Mouse (Mus musculus) retina, adult 2 months (tissue): ENCODE measurements at regions not wholly inside any gene's neighbourhood (a gene's known extent, or its start where the extent isn't known, plus 50 kb on each side); places are given as distances from the start of the nearest gene placed in this dataset.

Experiments used
- DNase-seq: peaks from one replicate; pipeline ENCODE4 v3.0.0-alpha.2; 2012; ENCODE audit warnings: low read depth, low spot score

DNA sequence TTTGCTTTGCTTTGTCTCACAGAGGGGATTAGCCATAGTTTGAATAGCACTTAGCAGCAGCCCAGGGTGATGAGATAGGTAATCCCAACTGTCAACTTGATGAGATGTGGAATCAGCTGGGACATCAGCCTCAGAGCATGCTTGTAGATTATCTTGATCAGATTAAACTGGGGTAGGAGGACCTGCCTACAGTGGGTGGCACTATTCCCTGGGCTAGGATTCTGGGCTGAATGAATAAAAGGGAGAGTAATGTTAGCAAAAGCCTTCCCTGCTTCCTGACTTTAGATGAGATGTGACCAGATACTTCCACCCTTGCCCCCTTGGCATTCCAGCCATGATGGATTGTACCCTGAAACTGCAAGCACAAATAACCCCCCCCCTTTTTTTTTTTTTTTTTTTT lies 198.0 kb upstream of the Klf3 start:
- no peak for DNase-seq

DNA sequence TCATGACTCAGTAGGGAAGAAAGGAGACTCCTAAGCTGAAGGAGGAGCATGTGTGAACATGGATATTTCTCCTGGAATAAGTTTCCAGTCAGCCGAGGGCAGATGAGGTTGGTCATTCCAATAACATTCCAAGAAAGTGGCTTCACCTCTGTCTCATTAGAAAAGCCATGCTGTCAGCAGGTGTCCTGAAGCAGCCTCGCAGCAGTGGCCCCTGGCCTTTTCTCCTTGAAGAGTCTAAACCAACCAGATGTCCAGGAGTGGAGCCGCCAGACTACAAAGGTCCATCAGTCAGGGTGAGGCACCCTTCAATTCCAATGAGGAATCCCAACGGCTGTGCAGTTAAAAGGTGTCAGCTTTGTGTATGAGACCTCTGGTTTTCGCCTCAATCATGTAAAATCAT lies 197.2 kb upstream of the Klf3 start:
- DNase-seq, result no peak

DNA sequence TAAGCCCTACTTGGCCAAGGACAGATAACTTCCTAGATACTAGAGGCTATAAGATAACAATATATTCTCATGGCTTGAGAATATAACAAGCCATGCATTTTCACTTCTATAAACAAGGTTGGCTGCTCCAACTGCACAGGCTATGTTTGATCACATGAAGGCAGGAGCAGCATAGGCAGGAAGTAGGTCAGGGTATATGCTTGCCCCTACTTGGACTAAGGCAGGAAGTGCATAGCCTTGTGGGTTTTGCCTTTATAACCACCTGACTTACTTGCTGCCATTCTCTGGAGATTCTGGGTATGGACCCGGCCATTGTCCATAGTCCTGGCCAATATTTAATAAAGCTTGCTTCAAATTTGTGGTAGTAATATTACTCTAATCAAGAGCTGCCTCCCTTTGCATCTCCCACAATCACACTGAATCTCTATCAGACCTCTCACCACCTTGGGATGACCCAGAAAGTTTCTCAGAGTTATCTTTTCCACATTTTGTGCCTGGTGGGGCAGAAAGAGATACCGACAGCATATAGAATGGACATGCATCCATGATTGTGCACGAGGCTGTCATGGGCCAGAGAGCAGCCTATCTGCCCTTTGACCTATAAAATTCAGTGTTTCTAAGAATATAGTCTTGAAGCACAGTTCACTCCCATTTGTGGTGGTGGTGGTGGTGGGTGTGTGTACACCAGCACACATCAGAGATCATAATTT lies 193.7 kb upstream of the Klf3 start:
- no peak for DNase-seq

DNA sequence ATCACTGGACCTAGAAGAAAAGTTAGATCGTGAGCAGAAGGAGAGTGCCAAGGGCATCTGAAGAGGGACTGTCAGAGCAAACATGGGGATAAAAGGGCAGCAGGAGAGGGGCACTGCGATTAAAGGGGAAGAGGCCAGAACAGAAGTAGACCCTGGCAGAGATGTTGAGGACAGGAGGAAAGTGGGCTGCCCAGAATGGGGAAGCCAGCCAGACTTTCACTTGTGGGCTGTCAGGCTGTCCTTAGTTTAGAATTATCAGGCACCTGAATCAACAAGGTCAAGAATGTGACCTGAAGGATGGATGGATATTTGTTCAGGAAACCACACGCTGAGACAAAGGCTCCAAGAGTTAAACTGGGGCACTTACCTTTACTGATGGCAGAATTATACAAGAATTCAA lies 193.0 kb upstream of the Klf3 start:
- no peak for DNase-seq

DNA sequence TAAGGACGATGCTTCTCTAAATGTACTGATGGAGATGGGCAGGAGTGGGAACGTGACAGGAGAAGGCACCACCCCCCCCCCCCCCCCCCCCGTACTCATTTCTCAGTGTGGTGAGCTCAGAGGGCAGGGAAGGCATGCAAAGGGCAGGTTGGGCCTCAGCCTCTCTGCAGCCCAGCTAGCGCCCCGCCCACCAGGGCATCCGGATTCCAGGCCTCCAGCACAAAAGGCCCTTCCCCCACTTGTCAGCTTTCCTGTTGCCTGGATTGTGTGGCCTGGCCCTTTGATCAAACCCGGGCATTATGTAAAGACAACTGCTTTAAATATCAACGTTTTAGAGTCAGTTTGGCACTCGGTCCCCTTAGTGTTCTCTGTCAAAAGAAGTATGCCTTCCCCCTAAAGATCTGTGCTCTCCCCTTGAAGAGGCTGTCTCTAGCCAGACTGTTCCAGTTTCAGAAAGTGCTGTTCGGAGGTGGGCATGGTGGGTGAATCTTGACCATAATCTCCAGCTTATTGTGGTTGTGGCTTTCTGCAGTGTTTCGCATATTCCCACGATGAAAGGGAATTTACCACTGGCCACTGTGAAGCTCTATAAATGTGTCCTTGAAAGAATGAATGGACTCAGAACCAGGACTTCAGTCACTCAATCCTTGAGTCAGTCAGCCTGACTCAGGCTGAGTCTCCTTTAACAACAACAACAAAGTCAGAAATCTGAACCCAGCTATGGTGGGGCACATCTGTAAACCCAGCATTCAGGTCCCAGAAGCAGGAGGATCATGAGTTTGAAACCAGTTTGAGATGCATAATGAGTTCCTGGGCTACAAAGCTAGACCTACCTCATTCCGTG lies 192.4 kb upstream of the Klf3 start:
- DNase-seq, result no peak

DNA sequence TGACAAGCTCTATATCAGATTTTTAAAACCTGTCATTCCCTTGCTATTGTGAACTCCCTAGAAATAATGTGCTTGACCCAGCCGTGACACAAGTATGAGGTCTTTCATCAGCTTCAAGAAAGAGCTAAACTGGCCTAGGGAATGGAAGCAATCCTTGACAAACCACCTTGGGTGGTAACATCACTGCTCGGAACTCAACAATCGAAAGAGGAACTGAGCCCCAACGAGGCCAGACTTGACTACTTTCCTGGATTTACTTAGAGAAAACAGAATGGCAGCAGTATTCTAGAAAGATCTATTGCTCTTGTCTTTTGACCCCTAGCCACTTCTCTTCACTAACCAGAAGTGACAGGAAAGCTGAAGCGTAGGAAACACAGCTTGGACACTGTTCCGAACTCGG lies 191.2 kb upstream of the Klf3 start:
- DNase-seq, result no peak

DNA sequence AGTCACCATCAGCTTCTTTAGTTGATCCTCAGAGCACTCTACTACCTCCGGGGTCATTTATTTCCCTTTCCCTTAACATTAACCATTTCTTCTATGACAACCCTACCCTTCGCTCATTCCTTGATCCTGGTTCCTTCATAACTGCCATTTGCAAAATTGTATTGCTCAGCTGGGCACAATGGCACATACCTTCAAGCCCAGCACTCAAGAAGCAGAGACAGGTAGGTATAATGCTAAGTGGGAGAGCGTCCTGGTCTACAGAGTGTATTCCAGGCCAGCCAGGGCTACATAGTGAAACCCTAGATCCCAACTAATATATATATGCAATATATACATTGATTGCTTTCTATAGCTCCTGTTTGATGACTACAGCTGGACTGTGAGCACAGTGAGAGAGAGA lies 189.5 kb upstream of the Klf3 start:
- DNase-seq, result no peak

DNA sequence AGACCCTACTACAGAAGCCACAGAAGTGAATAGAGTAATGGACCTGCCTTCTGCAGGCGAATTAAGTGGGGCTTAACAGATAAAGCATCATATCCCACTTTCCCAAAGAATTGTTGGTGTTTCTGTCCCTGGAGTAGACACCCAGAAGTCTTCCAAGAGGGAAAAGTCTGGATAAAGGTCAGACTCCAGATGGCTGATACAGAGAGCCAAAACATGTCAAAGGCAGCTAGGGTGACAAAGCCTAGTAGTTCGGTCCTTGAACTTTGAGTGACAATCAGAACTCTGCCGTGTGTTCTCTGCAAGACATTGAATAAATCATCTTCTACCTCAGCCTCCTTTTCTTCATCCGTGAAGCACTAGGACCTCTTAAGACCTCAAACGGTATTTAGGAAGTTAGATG lies 185.1 kb upstream of the Klf3 start:
- no peak for DNase-seq

DNA sequence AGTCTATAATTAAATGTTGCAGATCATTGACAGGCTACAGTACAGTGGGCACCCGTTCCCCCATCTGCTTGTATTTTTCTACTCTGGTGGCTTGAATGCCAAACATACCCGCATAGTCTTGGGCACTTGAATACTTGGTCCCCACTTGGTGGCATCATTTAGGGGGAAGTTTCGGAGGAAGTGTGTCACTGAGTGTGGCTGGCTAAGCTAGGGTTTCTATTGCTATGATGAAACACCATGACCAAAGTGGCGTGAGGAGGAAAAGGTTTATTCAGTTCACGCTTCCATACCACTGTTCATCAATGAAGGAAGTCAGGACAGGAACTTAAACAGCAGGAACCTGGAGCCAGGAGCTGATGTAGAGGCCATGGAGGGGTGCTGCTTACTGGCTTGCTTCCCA lies 183.4 kb upstream of the Klf3 start:
- DNase-seq, result no peak

DNA sequence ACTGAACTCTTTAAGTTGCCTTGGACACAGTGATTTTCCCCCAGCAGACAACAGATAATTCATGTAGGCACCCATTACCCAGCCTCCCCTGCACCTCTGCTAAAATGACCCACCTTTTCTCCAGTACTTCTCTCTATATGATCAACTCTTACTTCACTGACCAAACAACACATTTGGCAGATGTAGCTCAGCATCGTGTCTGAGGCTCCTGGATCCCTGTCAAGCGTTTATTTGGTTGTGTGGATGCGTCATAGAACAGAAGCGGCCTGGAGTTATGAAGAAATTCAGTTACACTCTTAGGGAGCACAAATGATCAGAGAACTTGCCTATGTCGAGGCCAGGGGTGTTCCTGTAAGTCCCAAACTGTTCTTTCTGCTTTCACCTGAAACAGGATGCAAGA lies 182.5 kb upstream of the Klf3 start:
- DNase-seq, result no peak

DNA sequence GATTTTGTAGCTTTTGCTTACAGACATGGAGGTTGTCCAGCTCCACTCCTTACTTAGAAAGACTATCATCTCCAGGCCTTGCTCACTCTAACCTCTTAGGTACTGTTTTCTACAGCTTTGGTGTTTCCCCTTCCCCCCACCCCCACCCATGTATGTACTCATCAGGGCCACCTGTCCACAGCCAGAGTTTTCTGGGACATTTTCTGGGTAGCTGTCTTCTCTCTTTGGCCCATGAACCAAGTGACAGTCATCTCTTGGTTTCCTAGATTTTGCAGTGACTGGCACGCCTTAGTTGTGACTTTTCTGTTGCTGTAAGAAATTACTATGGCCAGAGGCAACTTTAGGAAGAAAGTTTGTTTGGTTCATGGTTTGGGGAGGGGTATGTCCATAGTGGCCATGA lies 181.8 kb upstream of the Klf3 start:
- no peak for DNase-seq

DNA sequence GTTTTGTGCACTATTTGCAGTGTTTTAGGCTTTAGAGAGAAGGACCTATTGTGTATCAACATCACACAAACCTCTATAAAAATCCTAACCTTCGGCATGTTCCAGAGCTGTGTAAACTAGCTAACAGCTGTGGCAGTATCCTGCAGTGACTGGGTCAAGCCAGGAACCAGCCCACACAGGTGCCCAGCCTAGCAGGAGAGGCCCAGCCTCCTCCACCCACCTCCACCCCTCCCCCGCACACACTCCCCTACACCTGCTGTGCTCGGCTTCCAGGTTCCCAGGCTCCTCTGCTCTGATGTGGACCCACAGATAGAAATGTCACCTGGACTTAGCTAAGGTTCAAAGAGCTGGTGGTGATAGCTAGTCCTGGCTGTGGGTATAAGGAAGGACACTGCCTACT lies 179.5 kb upstream of the Klf3 start:
- no peak for DNase-seq

DNA sequence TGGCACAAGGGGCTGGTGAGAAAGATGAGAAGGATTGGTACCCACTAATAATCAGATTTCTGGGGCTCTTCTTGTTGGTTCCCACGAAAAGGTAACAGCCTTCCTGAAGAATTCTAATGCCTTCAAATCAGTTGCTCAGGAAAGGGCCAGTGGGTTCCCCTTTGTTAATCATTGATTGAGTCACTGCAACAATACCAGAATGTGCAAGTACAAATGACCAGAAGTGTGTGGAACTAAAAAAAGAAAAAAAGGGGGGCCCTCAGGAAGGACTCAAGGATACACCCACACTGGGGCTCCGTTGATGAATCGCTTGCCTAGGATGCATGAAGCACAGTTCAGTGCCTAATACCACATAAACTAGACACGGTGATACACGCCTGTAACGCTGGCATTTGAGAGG lies 179.0 kb upstream of the Klf3 start:
- DNase-seq, result no peak

DNA sequence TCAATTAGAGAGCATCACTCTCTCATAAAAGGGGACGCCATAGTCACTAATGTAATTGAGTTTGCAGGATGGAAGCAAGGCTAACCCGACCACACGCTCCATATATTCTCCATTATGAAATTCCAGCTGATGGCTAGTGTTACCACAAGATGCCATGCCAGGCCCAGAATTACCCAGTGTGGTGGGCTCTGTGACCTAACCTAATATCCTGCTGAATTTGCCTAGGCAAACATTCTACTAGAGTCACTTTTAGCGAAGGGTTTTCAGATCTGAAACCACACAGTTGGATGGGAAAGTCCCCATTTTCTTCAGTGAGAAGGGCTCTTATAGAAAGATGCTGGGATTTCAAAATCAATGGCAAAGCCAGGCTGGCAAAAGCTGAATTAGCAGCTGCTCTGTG lies 177.8 kb upstream of the Klf3 start:
- DNase-seq, result no peak

DNA sequence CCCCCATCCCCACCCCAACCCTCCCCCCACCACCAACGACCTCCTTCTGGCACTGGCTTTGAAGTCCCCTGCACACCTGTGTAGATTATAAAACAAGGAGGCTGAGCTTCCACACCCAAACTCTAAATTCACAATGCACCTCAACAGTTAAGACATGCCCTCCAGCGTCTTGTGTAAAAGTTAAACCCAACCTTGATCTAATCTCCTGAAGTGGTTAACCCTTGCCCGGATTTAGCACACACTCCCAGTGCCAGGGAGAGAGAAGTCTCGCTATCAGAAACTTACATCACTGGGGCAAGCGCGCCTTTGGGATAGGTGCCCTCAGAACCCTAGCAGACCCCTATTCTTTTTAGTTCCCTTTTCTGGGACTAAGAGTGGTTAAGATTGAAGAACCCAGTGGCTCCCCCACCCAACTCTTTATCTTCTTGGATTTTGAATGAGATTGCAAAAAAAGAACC lies 177.3 kb upstream of the Klf3 start:
- DNase-seq, result no peak

DNA sequence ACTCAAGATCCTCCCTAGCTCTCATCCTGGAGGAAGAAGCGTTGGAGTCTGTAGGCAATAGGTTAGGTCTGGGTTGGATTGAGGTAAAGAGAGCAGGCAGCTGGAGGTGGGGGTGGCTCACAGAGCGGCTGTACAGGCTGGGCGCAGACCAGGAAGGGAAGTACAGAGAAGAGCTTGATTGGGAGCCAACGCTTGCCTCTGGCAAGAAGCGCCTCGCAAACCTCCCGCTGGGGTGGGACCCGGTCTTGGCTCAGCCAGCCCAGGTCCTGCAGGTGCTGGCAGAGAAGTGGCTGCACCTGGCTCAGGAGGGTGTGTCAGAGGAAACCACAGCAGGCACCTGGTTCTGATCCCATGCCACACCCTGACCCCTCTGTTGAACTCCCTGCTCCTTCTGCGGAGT lies 176.8 kb upstream of the Klf3 start:
- DNase-seq, result no peak

DNA sequence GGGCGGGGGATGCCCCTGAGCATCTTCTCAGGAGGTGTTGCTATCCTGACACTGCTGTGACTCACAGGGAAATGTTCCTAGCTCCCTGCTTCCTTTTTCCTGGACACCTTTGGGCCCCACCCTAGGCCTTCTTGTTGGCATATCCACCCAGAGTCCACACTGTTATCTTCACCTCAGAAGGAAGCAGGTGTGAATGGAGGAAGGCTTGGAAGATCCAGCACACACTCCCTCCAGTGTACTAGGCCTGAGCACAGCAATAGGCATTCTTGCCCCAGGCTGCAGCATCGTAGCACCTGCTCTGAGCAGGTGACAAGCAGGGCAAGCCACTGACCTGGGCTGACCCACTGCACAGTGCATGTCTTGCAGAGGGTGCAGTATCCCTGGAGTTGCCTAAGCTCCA lies 172.6 kb upstream of the Klf3 start:
- no peak for DNase-seq

DNA sequence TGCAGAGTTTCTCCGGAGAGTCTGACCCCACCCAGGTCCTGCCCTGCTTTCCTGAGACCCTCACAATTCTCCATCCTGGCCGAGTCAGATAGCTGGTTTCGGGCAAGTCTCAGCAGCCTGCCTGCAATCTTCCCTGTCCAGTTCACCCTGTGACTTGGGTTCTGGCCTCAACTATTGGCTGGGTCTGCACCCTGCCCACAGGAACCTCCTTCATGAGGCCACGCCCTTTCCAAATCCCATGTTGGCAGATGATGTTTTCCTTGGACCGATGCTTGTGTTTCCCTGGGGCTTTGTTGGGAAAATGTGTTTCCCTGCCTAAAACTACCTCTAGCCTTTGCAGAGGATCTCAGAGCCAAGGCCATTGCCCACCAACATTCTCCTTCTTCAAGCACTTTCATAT lies 171.0 kb upstream of the Klf3 start:
- no peak for DNase-seq

DNA sequence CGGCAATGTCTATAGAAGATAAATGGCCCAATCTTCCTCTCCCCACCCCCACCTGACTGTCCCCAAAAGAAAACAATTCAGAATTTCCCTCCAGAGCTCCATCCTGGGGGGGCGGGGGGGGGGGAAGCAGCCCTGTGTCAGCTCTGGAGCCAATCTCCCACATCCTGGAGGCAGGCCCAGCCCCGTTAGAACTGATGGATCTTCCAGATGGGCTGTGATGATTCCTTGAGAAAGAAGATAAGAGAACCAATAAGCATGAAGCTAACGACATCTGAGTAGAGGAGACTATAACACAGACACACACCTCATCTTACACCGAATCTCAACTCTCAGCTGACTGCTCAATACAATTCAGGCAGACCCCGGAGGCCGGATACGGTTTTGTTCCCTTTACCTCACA lies 169.2 kb upstream of the Klf3 start:
- DNase-seq, result no peak

DNA sequence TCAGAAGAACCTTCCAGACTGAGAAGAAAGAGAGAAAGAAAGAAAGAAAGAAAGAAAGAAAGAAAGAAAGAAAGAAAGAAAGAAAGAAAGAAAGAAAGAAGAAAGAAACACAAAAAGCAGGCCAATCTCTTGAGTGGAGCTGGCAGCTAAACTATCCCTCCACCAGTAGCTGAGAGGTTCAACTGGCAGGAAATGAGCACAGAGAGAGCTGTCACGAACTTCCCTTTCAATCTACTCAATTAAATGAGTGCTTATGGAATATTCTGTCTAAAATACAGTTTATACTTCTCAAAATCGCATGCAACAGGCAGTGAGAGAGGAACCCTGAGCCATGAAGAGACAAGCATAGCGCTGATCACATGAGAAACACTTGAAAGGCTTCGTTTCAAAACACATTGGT lies 168.5 kb upstream of the Klf3 start:
- DNase-seq, result no peak

DNA sequence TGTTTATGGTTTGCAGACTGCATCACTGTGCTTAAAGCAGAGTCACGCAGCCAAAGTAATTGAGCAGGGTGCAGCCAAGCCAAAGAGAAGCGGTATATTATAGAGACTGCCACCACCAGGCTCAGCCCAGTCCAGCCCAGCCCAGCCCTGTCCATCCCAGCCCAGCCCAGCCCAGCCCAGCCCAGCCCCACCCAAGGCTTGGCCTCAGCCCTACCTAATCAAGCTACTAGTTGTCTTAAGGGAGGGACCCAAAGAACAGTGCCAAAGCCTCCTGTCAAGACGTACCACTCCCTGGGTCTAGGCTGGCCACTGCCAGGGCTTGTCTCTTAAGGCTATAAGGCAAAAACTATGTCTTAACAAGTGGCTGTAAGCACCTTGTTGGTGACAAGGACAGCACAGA lies 166.9 kb upstream of the Klf3 start:
- no peak for DNase-seq

DNA sequence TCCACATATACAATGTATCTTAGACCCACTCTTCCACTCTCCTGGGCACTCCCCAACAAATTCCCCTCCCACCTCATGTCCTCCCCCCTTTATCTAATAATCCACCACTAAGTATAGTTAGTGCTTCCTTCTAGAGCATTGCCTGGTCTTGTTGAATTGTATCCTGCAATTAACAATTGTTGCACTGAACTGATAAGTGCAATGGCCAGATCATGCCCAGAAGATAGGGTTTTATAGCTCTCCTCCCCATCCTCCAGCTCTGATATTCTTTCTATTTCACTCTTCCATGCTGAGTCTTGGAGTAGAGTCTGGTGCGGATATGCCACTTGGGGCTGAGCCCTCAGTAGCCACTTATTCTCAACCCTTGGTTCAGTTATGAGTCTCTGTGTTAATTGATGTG lies 159.6 kb upstream of the Klf3 start:
- no peak for DNase-seq

DNA sequence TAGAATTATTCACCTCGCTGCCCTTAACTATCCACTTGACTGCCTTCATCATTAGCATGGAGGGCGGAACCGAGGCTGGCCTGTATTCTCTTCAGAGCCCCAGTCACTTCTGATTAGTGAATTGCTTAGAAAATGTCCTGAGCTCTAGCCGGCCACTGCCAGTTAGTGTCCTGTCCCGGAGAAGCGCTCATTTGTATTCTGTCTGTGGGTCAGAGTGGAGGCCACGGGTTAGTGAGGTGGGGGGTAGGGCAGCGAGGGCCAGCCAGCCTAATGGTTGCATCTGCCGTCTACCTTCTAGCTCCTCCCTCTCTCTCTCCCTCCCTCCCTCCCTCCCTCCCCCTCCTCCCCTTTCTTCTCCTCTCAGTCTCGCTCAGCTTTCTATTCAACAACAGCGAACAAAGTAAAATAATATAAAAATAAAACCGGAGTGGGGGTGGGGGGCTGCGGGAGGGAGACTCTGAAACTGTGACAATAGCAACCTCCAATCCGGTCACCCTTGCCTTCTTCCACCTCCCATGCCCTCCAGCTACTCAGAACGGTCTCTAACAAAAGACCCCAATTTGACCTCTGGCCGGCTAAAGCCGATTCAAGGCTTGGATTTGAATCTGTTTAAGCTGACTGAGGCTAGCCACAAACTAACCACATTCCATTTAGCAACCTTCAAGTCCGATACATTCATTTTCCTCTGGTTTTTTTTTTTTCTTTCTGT lies 155.6 kb upstream of the Klf3 start:
- DNase-seq, result no peak
